Mouse (Mus musculus) erythroblast, embryonic 14.5 days (primary cell): Measurements from ENCODE around the gene Arhgap23. TPM values are rescaled to one million over a fixed set of nuclear protein-coding genes. Genes with fewer than 3 reads are reported as not detected.

Experiments
- H3K27me3 ChIP-seq: 2 replicates; pipeline ENCODE4 v1.6.1; 2012; ENCODE audit warnings: inconsistent platforms; ENCODE audit not compliant: control insufficient read depth
- H3K36me3 ChIP-seq: 2 replicates; pipeline ENCODE4 v1.6.1; 2012; ENCODE audit warnings: mild to moderate bottlenecking, inconsistent platforms; ENCODE audit not compliant: control insufficient read depth
- H3K4me1 ChIP-seq: 2 replicates; pipeline ENCODE4 v1.6.1; 2012; ENCODE audit warnings: inconsistent platforms; ENCODE audit not compliant: control insufficient read depth
- H3K4me3 ChIP-seq: replicated peaks from 2 replicates; pipeline ENCODE3; 2012; ENCODE audit warnings: moderate library complexity, mild to moderate bottlenecking, inconsistent platforms
- H3K9me3 ChIP-seq: 2 replicates; pipeline ENCODE4 v1.6.1; 2012; ENCODE audit warnings: low read length, inconsistent platforms, mixed read lengths; ENCODE audit not compliant: control insufficient read depth
- GATA1 ChIP-seq: IDR thresholded peaks from 2 replicates; pipeline ENCODE4 v1.6.1; 2012; ENCODE audit warnings: low read length, inconsistent platforms, mixed read lengths
- TAL1 ChIP-seq: IDR thresholded peaks from 3 replicates; pipeline ENCODE4 v1.6.1; 2012; ENCODE audit warnings: low read length, inconsistent platforms, mixed read lengths
- polyA plus RNA-seq: library from polyadenylated mRNA; stranded (reverse); fragments of >175 nt; gene quantifications from 2 replicates; pipeline ENCODE4 v1.2.3, GENCODE M21; 2012

Gene Arhgap23
- polyA plus RNA-seq, 1 experiment: 30.6 TPM

DNA sequence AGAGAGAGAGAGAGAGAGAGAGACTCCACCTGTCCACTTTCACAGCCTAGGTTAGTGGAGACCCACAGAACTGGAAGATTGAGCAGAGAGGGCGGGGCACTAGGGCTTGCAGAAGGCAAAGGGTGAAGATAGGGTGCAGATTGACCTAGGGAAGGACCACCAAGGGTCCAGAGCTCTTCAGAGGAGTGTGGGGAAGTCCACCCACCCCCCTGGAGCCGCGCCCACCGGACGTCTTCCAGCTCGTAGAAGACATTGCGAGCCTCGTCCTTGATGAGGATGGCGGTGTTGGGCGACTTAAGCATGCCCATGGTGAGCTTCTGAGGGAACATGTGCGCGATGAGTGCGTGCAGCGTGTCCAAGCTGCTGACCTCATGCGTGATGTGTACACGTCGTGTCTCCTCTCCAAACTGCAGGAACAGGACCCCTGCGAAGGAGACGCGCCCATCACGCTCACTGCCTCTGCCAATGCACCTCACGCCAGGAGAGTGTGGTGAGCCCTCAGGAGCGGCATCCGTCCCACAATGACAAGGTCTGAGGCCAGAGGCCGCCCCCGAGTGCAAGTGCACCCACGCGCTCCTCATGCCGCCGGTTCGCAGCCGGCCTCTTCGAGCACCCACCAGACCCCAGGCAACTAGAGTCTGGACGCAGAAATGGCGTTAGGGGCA, 120.9 kb downstream of the Arhgap23 start:
- Histone ChIP-seq H3K9me3 (peaks cover 8% of the 10 kb centered on the region; the same call in 1 of the 2 replicates), H3K27me3 (peaks cover 91% of the 10 kb centered on the region), H3K36me3 (no peaks in the 10 kb centered on the region), H3K4me1 (peaks cover 21% of the 10 kb centered on the region), H3K4me3 (no peak overlapping the region)
- no peak for TF ChIP-seq TAL1
- no peak for TF ChIP-seq GATA1

DNA sequence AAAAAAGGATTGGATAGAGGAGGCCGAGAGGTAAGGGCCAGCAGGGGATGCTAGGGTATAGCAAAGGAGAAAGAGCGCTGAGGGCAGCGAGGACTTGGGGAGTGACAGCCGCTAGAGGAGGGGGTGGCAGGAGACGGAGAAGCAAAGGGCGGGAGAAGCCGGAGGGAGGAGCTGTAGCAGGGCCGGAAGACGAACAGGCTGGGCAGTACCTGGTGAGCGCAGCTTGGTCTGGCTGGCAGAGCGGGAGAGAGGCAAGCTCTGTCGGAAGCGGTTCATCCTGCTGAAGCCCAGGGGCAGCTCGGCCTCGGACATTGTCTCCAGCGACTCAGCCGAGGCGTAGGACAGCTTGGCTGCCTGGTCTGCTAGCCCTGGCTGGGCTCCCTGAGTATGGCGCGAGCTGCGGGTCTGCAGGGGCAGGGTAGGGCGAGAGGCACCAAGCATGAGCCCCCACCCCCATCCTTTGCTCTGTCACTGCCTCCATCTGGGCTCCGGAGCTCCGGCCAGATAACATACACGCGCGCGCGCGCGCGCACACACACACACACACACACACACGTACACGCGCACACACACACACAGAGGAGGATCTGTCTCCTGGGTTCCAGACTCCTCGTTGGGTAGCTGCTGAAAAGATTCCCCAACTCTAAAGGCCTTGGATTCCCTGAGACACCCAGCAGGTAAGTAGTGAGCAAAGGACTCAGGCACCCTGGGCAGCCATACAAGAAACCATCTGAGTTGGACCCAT, 121.7 kb downstream of the Arhgap23 start:
- Histone ChIP-seq H3K36me3 (no peaks in the 10 kb centered on the region), H3K27me3 (peaks cover 88% of the 10 kb centered on the region), H3K4me3 (no peak overlapping the region), H3K9me3 (peaks cover 8% of the 10 kb centered on the region; the same call in 1 of the 2 replicates), H3K4me1 (peaks cover 13% of the 10 kb centered on the region)
- no peak for TF ChIP-seq TAL1
- TF ChIP-seq GATA1: no peak

DNA sequence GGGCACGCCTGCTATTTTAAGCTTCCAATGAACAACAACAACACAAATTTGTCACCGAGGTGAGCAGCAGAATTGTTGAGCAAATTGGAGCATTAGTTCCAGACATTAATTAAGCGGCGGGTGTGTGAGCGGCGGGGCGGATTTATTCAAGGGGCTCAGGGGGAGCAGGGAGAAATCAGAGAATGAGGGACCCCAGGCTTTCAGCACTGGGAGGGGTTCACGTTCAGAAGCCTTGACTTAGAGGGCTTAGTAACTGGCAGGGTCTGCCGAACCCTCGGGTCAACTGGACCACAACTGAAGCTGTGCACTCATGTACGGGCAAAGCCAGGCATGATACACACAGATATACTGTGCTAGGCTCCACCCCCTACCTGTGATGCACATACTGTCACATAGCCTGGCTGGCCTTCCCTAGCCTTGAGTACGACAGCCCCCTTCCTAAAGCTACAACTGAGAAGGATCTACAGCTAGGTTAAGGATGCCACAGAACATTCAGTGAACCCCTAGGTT, 122.3 kb downstream of the Arhgap23 start:
- H3K36me3 ChIP-seq: no peaks in the 10 kb centered on the region
- peaks cover 7% of the 10 kb centered on the region for H3K4me1 ChIP-seq
- peaks cover 87% of the 10 kb centered on the region for H3K27me3 ChIP-seq
- no peak overlapping the region for H3K4me3 ChIP-seq
- TF ChIP-seq TAL1 (no peak), GATA1 (no peak)
- peaks cover 8% of the 10 kb centered on the region; the same call in 1 of the 2 replicates for H3K9me3 ChIP-seq

DNA sequence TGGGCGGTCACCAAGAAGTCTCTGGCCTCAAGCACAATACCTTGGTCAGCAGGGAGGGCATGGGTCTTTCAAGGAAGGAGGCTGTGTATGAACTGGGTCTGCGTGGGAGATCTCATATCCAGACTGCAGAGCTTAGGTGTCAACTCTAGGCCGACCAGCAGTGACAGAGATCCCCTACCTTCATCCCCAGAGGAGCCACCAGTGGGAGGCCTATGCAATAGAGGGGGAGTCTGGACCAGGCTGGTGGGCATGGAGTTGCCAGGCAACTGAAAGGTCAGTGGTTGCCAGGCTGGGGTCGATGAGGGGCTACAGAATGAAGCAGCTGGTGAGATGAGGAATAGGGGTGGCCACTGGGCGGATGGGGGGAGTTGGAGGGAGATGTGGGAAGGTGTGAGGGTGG, 124.3 kb downstream of the Arhgap23 start:
- TF ChIP-seq TAL1: no peak
- TF ChIP-seq GATA1: no peak
- peaks cover 2% of the 10 kb centered on the region; the same call in 1 of the 2 replicates for H3K4me1 ChIP-seq
- peaks cover 85% of the 10 kb centered on the region for H3K27me3 ChIP-seq
- H3K4me3 ChIP-seq: no peak overlapping the region
- no peaks in the 10 kb centered on the region for H3K36me3 ChIP-seq
- H3K9me3 ChIP-seq: peaks cover 7% of the 10 kb centered on the region; the same call in 1 of the 2 replicates

DNA sequence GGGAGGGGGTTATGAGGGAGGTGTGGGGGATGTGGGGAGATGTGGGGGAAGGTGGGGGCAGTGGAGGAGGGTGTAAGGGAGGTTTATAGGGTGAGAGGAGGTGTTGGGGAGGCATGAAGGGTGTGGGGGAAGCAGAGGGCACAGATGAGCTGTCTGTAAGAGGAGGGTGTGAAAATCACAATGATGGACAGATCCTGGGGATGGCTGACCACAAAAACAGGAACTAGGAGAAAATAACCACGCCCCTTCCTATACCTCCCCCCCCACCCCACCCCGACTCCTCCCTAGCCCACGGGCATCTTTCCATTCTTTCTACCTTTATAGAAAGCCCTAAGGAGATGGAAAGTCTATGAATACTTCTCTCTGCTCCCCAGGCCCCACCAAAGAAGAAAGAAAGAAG, 124.8 kb downstream of the Arhgap23 start:
- peaks cover 85% of the 10 kb centered on the region for H3K27me3 ChIP-seq
- TF ChIP-seq GATA1: no peak

DNA sequence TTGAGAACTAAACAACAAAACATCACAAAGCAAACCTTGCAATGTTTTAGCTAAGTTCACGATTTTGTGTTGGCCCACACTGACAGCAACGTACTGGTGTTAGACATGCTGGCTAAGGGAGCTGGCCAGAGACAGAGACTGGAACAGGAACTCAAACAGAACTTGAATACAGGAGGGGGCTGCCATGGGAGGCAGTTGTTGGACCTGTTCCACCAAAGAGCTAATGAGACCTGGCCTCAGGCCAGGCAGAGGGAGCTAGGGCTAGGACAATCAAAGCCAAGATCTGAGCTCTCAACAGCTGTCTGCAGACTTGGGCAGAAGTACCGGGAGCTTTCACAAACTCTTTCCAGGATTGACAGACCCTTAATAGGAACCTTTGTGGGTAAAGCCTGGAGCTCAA, 125.3 kb downstream of the Arhgap23 start:
- Histone ChIP-seq H3K4me3 (no peak overlapping the region), H3K4me1 (no peaks in the 10 kb centered on the region; the same call in 1 of the 2 replicates), H3K27me3 (peaks cover 85% of the 10 kb centered on the region), H3K36me3 (no peaks in the 10 kb centered on the region), H3K9me3 (peaks cover 3% of the 10 kb centered on the region; the same call in 1 of the 2 replicates)
- TF ChIP-seq TAL1 (no peak), GATA1 (no peak)

More for the DNA sequence above, 124.8 kb downstream of the Arhgap23 start:
- Histone ChIP-seq H3K9me3 (peaks cover 3% of the 10 kb centered on the region; the same call in 1 of the 2 replicates), H3K36me3 (no peaks in the 10 kb centered on the region), H3K4me3 (no peak overlapping the region), H3K4me1 (no peaks in the 10 kb centered on the region; the same call in 1 of the 2 replicates)

DNA sequence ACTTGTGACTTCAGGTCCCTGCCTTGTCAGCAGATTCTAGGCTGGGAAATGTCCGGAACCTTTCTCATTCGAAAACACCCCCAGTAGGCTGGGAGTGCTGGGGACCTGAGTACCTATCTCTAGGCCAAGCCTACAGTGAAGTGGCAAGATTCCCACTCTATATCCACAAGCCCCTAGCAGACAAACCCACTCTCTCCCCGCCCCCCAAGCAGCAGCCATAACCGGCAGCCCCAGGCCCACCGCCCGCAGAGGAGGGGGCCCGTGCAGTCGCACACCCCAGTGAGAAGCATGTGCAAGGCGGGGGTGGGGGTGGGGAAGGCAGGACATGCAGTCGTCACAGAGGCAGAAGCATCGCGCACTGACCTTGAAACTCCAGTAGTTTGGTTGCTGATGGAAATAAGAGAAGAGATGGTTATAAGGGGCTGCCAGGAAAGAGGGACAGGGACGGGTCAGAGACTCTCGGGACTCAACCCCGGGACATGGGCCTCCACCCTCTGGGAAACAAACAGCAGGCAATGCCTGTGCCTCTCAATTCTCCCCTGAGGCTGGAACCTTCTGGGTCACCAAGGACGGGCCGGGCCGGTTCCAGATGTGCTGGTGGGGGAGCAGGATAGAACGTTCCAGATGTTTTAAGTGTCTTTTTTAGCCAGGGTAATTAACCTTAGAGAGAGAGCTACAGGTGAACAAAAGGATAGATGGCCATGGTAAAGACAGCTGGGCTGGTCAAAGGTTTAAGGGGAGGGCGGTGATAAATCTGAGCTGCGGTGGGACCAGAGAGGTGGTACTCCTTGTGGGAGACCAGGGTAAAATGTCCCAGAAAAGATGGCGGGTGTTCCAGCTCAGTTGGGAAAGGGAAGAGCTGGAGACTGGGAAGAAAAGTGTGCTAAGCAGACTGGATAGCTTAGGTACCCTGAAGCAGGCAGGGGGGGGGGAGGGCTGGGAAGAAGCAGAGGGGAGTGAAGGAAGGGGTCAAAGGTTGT, 127.1 kb downstream of the Arhgap23 start:
- H3K36me3 ChIP-seq: no peaks in the 10 kb centered on the region
- H3K27me3 ChIP-seq: peaks cover 85% of the 10 kb centered on the region
- no peak overlapping the region for H3K4me3 ChIP-seq
- no peaks in the 10 kb centered on the region for H3K4me1 ChIP-seq
- TF ChIP-seq GATA1 (no peak), TAL1 (no peak)
- H3K9me3 ChIP-seq: peaks cover 2% of the 10 kb centered on the region; the same call in 1 of the 2 replicates

DNA sequence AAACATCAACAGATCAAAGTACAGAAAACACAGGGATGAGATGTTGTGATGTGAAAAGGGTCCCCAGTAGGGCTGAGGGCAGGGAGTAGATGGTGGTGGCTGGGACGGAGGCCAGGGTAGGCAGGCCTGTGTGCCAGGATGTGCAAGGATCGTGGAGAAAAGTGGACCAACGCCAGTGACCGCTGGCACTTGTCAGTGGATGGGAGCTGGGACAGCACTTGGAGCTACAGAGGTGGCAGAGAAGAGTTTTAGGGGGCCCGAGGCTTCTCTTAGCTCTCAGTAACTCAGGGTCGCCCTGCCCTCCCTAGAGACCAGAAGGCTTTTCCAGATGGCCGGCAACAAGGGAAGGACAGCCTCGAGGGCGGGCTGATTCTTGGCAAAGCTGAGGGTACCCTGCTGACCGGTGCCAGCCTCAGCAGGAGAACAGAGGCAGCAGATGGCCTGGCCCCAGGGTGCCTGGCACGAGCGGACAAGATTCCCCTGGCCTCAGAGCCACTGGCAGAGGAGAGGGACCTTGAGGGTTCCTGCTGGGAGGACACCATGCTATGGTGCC, 127.9 kb downstream of the Arhgap23 start:
- no peaks in the 10 kb centered on the region for H3K4me1 ChIP-seq
- no peaks in the 10 kb centered on the region for H3K36me3 ChIP-seq
- H3K9me3 ChIP-seq: peaks cover 2% of the 10 kb centered on the region; the same call in 1 of the 2 replicates
- H3K4me3 ChIP-seq: no peak overlapping the region
- TF ChIP-seq GATA1 (no peak), TAL1 (no peak)
- peaks cover 86% of the 10 kb centered on the region for H3K27me3 ChIP-seq
